Mouse (Mus musculus): ENCODE results near the gene Mest. TPM values are rescaled to one million over a fixed set of nuclear protein-coding genes. Genes with fewer than 3 reads are reported as not detected.
A peak's percentile ranks its signal among the peaks of the same experiment; 100 is the strongest.

Gene Mest
- total RNA-seq, 2 experiments from 2014 or later = 54.1 to 68.9 TPM

- no peak for DNase-seq
These were observed 19.3 kb upstream of the Mest start for GRCm38 (mm10) chr6:30703977-30704602.

DNA sequence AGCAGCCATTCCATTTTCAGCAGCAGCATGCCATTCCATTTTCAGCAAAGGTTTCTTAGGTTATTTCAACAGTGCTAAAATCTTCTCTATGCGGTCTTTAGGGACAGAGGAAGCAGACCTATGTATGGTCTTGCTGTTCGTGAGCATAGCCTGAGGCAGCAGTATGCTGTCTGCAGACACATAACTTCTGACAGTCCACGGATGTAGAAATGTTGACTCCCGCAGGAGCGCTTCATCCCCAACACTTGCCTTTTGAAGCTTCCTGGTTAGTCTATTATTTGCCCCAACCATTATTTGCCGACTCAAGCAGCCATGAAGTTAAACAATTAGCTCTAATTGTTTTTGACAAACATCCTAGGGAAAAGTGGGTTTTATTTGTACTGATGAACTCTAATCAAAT lies 14.2 kb upstream of the Mest start:
- DNase-seq = no peak

- peak; percentile 36 to 49 for DNase-seq
These were observed 12.7 kb upstream of the Mest start for GRCm38 (mm10) chr6:30710371-30711364.

- no peak for DNase-seq
These were observed 12.0 kb upstream of the Mest start for GRCm38 (mm10) chr6:30711365-30711763.

- DNase-seq = no peak
These were observed 10.9 kb upstream of the Mest start for GRCm38 (mm10) chr6:30712484-30712883.

- no peak for DNase-seq
These were observed 9.9 kb upstream of the Mest start for GRCm38 (mm10) chr6:30713455-30713854.

DNA sequence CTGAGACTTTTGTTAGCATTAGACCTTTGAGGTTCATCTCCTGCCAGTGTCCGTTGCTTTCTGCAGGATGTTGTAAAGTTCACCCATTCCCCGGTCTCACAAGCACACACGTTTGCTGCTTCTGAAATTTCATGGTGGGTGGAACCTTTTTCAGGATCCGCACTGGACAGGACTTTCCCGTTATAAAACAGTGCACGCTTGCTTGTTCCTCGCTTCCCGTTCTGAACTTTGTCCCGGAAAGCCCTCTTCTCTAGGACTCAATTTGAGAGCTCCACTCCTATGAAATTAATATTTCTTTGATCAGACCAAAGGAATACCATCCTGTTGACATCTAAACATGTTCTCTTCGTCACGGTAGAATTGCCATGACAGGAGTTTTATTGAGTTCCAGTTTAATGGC lies 9.5 kb upstream of the Mest start:
- DNase-seq = no peak

- DNase-seq = no peak
These were observed 8.4 kb upstream of the Mest start for GRCm38 (mm10) chr6:30714891-30715471.

GRCm38 (mm10) chr6:30716796-30717195 lies 6.6 kb upstream of the Mest start:
- no peak for DNase-seq

- no peak for DNase-seq
These were observed 772 bp upstream of the Mest start for GRCm38 (mm10) chr6:30722385-30723164.

GRCm38 (mm10) chr6:30730301-30730971 lies 7.1 kb downstream of the Mest start:
- no peak for DNase-seq

- no peak for DNase-seq
These were observed 9.3 kb downstream of the Mest start for GRCm38 (mm10) chr6:30732571-30733130.

DNA sequence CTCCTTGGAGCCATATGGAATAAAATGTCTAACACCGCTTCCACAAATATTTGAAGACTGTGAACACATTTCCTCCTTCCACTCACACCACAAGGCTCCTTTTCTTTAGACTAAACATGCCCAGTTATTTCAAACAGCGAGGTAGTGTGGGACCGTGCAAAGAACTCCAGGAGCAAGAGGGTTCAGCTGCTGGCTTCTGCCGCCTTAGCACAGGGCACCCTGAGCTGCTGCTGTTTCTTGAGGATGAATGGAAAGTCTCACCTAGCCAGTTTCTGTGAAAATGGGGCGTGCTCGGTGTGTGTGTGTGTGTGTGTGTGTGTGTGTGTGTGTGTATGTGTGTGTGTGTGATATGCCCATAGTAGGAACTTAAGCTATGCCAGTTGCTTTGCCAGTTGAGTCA lies 11.1 kb downstream of the Mest start:
- DNase-seq = no peak

GRCm38 (mm10) chr6:30734988-30735727 lies 11.8 kb downstream of the Mest start:
- peak in 1 of 2 experiments; percentile 23 for DNase-seq

DNA sequence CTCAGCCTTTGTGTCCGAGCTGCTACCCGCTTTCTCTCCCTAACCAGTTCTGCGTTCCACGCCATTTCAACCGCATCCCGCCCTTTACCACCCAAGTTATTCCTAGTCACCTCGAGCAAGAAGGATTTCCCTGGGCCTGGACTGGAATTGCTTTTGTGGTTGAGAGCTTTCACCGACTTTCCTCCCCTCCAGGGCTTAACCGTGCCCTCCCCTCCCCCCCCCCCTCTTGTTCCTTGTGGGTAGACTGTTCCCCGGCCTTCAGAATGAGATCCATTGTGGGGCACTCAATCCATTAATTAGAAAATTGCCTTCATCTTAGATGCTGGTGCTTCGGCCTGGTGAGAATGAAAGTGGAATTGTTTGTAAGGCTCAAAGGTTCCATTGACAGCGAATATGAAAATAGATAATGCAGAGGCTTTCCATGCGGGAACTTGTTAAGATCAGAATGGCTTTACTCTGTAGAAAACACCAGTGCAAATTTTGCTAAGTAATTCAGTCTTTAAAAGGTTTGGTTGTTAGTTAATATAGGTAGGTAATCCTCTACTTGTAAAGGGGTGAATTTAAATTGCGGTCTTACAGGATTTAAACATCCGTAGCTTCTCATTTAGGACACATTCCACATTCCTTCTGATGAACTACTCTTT lies 12.5 kb downstream of the Mest start:
- DNase-seq = peak in 1 of 2 experiments; percentile 24

- DNase-seq = no peak
These were observed 13.0 kb downstream of the Mest start for GRCm38 (mm10) chr6:30736372-30736762.

DNA sequence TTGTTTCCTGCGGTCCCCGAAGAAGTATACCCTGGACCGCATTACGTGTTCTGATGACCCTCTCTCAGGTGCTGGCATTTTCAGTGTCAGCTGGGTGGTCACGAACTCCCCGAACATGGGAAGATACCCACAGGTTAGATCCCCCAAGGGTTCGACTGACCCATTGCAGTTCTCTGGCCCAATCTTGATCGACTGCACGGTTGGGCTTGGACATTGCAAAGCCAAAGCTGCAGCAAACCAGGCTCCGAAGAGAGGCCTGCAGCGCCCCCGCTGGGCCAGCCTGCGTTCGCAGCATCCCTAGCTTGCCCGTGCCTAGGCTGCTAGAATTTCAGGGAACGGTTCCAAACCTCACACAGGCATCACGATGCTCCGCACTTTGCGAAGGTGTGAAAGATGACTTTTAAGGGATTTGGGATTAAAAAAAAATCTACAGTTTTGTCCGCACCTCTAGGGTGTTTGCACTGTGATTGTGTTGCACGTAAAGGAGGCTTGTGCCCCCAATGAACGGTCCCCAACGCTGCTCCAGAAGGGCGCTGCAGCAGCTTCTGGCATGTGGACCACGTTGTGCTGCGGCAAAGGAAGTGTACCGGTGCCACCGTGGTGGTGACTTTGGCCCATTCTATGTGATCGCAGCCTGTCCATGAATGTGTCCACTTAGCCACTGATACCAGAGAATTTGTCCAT lies 13.7 kb downstream of the Mest start:
- peak; percentile 80 to 89 for DNase-seq

GRCm38 (mm10) chr6:30737548-30738463 lies 14.5 kb downstream of the Mest start:
- peak; percentile 78 to 83 for DNase-seq
